Mouse (Mus musculus) testis, adult 10 weeks (tissue): ENCODE measurements around the gene Myct1. TPM values are rescaled to one million over a fixed set of nuclear protein-coding genes. Genes with fewer than 3 reads are reported as not detected.

Experiments
- polyA plus RNA-seq: library from polyadenylated mRNA; stranded (reverse); fragments of 350-450 nt; fragmentation: Illumina TruSeq; extraction: RNeasy Lipid Tissue Mini Kit (QIAGEN cat#74804); gene quantifications from one replicate; pipeline ENCODE4 v1.2.3, GENCODE M21; 2014; ENCODE audit warnings: low read depth, low replicate concordance

The Myct1 gene
- polyA plus RNA-seq: 0.41 TPM

GRCm38 (mm10) chr10:5593464-5593863 is at the start of gene Myct1:
Gene Myct1, plus strand, starts transcription at chr10:5593775.

DNA sequence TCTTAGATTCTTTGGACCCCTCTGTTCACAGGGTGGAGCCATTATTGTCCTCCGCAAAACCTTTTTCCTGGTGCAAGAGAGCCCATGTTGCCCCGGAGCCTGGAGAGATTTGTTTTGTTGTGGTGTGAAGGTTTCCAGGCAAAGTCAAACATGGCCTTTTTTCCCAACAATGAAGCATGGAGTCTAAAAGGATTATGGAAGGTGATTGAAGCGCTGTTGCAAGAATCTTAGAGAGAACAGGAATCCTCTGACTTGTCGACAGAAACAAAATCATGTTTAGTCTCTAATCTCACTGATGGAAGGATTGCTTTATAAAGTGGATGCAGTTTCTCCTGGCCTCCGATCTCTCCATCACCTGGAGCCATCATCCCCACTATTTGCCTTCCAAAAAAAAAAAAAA is 42.2 kb upstream of the Myct1 start, which contains the start of gene Syne1:
Syne1 (minus strand) TSS at position 101 of the 400 bp plus-strand sequence.

DNA sequence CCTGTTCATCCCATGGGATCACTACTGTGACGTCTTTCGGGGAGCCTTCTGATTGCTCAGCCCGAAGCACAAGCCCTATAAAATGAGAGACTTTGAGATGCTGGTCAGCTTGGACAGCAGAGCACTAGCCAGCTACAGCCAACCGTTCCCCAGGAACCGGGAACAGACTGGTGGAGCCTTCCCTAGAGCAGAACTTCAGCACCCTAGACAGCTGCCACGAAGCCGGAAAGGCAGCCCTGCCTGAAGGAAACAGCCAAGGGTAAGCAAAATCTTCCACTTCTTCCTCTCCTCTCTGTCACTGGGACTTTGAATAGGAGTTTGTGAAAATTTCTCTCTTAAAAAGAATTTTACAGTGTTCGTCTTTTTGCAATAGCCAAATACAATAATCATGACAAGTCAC is 45.5 kb downstream of the Myct1 start, which contains the start of gene Vip:
Vip (plus strand) TSS at position 107 of the 400 bp plus-strand sequence.

Other genes starting within 250 kb of the Myct1 start
- 3.4 TPM for gene Syne1, start 42.3 kb upstream of the Myct1 start, polyA plus RNA-seq
- gene Vip, start 45.4 kb downstream of the Myct1 start, polyA plus RNA-seq: not detected
- gene Fbxo5, start 211.8 kb downstream of the Myct1 start, polyA plus RNA-seq: 6.3 TPM
- 13.8 TPM for gene Mtrf1l, start 230.1 kb downstream of the Myct1 start, polyA plus RNA-seq